Mouse (Mus musculus): ENCODE measurements around the gene Mybbp1a.
A peak's percentile ranks its signal among the peaks of the same experiment; 100 is the strongest.

Gene Mybbp1a

DNA sequence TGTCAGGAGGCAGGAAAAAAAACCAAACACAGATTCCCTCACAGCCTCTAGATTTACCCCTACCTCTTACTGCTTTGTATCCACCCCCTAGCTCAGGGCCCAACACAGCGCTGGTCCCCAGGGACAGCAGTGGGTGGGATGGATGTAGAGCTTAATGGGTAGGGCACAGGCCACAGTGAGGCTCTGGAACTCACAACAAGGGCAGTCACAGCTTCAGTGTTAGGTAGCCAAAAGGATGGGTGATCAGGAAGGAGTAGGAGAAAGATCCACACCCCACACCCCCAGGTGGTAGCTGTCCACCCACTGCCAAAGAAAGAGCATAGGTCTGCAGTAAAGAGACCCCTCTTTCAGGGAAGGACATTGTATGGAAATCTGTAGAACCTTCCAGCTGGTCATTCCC, 36.5 kb downstream of the Mybbp1a start:
- no peak for DNase-seq (ENCODE audit: low spot score in 2 of 2)

DNA sequence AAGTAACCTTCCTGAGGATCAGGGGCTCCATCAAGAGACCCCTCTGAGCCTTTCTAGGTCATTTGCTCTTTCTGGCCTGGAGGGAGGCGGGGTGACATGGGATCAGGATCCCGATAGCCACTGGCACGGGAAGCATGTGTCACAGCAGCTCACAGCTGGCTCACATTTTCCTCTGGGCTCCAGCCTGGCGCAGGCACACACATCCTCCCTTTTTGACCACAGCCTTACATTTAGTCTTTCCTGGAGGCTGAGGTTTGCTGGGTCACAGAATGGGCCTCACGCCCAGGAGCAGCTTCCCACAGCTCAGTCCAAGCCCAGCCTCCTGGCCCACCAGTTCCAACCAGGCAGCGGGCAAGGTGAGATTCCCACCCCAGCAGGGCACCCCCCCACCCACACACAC, 37.1 kb downstream of the Mybbp1a start:
- no peak for DNase-seq (ENCODE audit: low spot score in 2 of 2)

DNA sequence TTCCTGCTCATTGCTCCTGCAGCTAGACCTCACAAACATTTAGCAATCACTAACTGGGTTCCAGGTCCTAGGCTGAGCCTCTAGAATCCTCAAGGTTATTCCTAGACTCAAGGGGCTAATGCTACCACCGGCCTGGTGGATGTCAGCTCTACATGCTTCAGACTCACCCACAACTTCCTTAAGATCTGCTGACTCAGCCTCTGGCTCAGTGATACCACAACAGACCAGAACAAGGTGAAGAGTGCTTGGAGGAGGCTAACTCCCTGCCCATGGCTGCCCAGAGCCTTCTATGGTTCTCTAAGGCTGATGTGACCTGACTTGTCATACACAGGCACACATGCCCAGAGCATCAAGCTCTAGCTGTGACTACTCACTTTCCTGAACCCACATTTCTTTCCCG, 38.3 kb downstream of the Mybbp1a start:
- no peak for DNase-seq (ENCODE audit: low spot score in 2 of 2)

DNA sequence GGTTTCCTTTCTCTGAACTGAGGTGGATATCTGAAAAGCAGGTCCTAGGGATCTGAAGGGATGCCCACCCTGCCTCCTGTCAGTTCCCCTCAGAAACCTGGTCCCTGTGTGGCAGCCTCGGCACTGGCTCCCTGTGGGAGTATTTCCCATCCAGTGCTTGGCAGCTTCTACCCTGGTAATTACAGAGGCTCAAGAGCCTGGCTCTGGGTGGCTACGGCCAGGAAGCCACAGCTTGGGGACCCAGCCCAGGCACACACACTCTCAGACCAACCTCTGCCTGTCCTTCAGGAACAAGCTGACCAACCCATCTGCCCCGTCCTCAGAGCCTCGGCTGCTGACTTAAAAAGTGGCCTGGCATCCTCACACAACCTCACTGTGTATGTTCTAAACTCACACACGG, 40.2 kb downstream of the Mybbp1a start:
- DNase-seq (ENCODE audit: low spot score in 2 of 2), result no peak

DNA sequence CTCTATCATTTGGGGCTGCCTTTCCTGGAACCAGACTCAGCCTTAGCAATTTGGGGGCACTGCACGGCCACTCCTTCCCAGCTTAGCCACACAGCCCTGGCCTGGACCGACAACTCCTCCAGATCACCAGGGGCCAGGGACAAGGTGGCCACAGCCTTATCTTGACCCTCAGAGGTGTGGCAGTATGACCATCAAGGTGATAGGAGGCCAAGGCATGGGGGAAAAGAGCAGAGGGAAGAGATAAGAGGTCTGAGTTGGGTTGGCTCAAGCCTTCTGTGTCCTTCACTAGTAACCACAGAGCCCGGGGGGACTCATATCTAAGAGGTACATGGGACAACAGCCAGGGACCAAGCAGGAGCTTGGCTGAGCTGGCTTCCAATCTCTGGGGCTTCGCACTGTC, 40.8 kb downstream of the Mybbp1a start:
- DNase-seq (ENCODE audit: low spot score in 2 of 2), result no peak

DNA sequence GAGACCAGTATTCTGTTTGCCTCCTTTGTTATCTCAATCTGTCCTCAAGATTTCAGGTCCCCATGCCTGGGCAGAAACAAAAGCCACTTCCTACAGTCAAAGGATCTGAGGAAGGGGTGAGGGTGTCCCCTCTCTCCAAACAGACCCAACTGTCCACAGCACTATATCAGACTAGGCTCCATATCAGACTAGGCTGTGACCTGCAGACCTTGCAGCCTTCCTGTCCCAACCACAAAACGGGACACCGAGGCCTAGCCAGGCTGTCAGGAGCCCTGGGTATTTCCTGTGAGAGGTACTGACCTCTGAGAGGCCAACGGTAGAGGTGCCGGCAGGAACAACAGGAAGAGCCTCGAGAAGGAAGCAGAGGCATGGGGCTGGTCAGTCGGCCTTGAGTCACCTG, 43.4 kb downstream of the Mybbp1a start:
- DNase-seq (ENCODE audit: low spot score in 2 of 2), result no peak

DNA sequence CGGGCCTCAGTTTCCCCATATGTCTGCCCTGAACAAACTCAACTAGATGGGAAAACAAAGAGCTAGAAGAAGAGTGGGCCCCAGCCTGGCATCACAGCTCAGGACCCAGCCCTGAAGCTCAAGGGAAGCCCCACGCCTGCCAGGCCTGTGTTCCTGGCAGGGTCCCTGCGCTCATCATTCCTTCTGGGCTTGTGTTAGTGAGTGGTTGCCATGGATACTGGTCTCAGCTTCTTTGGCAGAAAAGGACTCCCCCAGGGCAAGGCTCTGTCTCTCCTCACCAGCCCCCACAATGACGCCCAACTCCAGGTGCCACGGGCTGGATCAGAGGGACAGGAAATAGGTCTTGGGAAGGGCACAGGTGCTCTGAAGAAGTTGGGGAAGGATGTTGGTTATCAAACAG, 44.0 kb downstream of the Mybbp1a start:
- DNase-seq (ENCODE audit: low spot score in 2 of 2), result no peak

DNA sequence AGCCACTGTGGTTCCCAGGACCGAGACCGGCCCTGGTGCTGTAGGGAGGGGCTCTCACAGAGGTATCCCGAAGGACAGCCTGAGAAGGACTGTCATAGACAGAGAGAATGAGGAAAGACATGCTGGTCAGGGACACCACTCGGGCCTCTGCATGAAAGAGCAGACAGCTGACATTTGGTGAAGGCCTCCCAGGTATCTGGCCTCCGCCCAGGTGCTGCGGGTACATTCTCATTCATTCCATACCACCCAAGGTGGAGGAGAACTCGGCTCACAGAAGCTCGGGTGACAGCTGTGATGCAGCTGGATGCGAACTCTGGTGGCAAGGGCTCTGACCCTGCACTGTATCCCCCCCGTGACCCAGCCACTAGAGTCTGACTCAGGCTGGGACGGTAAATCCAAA, 44.8 kb downstream of the Mybbp1a start:
- no peak for DNase-seq (ENCODE audit: low spot score in 2 of 2)

DNA sequence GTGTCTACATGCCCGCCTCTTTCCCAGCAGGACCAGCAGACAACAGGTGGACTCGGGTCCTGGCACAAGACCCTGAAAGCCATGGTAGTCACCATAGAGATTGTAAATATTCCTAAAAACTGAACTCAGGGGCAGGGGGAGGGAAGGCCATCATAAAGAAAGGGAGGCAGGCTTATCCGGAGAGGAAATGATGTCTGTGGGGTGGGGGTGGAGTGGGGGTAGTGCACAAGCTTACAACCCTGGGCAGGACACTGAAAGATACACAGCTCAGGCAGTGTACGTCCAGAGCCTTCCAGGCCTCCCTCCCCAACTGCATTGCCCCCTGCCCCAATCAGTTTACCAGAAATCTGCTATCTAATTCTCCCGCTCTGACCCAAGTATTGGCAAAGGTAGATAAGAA, 46.0 kb downstream of the Mybbp1a start:
- no peak for DNase-seq (ENCODE audit: low spot score in 2 of 2)

DNA sequence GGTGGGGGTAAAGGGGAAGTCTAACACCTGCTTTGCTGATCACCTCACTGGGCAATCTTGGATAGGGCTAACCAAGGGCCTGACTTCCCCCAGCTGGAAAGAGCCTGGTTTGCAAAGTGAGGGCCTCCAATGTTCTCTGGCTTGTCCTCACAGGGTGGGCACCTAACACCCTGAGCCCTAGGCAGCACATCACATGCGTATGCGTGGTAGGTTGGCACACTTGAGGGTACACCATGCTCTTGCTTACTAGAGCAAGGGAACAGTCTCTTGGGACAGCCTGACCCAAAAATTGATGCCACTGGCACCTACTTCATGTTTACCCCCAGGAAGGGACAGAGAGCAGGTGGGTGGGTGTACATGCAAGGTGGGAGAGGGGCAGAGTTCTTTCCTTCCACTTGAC, 46.6 kb downstream of the Mybbp1a start:
- no peak for DNase-seq (ENCODE audit: low spot score in 2 of 2)

DNA sequence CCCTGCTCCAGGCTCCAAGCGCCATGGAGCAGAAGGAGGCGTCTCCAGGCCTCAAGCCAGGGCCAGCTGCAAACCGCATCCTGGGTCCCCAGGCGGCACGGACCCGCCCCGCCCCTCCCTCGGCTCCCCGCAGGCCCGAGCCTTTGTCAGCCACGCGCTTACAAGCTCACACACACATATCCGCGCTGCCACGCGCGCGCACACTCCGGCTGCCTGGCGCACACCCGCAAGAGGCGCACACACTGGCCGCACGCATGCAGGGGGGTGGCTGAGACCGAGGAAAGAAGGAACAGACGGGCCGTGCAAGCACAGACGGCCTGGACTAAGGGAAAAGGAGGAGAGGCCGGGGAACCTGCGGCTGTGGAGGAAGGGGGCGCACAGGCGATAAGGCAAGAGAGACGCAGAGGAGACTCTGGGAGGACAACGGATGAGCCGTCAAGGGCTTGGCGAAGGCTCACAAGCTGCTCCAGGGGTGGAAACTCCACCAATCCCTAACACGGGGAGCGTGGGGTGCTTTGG, 47.7 kb downstream of the Mybbp1a start:
- peak; percentile 43 to 60 for DNase-seq (ENCODE audit: low spot score in 2 of 2)

DNA sequence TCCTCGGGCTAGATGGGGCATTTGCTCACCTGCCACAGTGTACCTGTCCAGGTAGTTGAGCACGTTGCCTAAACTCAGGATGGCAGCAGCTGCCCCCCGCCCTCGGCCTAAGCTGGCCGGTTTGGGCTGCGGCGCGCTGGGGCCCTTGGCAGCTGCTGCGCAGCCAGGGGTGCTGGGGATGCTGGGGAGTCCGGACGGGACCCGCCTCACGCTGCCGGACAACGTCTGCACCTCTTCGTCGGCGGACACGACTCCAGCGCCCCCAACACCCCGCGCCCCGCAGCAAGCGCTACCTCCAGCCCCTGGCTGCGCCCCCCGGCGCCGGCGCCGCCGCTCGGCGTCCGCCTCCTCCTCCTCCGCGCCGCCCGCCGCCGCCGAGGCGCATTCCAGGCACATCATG, 48.2 kb downstream of the Mybbp1a start:
- DNase-seq (ENCODE audit: low spot score in 2 of 2), result no peak

DNA sequence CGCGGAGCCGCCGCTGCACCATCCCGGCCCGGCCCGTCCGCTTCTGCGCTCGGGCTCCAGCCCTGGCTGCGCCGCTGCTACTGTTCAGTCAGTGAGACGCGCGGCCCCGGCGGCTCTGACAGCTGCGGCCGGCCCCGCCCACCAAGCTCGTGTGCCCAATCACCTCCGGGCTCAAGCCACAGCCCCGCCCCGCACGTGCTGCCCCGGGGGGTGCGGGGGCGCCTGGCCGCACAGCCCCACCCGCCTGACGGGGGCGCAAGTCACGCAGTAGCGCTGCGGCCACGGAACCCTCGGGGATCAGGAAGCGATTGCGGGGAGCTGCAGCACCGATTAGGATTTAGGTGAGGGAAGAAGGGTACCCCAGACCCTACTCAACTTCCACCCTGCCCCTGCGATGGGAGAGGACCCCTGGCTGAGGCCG, 48.7 kb downstream of the Mybbp1a start, which contains the start of gene Spns2:
Gene Spns2, minus strand, starts transcription at position 24 of the 421 bp plus-strand sequence.
- peak; percentile 86 to 89 for DNase-seq (ENCODE audit: low spot score in 2 of 2)

DNA sequence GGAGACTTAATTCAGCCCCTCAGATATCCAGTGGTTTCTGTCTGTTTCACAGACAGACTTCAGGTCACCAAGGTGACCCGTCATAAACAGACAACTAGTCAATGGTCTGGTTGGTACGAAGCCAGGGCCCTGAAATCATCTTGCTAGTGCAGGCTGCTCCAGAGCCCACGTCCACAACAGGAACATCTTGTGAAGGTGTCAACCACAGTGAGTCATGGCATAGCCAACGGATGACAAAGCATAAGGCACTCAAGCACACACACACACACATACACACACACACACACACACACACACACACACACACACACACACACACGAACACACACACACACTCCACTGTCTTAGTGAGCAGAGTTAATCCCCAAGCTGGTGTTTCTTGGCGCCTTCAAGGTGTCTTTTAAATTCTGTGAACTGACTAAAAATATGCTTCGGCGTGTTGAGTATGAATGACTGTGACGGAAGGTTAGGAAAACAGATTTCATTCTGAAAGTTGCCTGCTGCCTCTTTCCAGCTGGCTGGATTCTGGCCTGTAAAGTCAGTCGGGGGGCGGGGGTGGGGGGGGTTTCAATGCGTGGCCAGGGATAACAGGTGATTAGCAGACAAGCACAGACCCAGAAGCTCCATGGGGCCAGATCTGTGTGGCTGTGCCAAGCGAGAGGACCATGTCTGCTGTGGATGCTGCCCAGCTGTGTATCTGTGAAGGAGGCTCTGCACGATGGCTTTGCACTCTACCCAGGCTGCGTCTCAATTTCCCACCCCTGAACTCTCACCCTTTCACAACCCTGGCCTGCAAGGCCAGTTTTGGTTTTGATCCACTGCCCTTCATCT, 50.2 kb downstream of the Mybbp1a start:
- DNase-seq (ENCODE audit: low spot score in 2 of 2), result no peak

DNA sequence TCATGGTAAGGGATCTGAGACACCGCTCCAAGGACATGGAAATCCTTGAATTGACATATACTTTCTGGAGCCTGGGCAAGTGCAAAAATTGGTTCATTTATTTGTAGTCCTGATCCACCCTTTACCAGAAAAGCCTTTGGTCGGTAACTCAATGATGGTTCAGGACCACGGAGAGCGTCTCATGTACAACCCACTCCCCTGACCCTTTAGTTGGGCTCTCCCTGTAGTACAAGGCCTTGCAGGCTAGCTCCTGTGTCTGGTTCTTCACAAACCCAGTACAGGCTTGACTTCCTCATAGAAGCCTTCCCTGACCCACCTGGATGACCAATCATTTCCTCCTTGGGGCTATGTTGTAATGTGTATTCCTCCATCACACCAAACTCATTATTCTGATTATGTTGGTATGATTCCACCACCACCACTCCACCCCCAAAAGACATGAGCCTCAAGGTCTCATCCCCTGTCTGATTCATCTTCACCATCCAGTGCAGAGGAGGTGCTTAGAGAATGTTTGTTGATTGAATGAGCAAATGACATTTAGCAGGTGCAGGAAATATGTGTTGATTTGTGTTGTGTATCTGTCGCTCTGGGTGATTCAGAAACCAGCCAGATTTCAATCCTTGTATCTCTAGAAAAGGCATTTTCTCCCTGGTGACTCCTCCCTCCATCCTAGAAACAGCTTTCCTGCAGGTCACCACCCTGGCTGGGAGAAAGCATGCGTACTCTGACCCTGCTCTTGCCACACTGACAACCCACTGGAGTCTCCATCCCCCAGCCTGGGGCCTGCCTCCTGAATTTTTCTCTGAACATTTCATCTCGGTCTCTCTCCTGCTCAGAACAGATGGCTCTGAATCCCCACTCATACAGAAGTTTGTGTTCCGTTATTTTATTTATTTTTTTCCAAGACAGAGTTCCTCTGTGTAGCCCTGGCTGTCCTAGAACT, 53.2 kb downstream of the Mybbp1a start:
- no peak for DNase-seq (ENCODE audit: low spot score in 2 of 2)

DNA sequence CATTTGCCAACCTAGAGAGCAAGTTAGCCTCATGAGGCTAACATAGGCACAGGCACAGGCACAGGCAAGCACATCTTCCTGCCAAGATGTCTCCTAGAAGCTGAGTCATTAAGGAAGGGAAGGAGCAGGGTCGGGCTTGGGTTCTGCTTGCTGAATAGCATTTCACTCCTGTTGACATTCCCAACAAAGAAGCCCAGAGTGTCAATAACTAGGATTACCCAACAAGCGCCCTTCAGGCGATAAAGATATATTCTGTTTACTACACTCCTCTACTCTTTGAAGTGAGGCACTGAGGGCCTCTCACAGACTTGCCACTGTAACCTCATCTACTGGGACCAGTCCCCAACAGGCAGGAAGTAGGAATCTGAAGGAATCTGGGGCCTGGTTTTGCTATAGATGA, 54.9 kb downstream of the Mybbp1a start:
- no peak for DNase-seq (ENCODE audit: low spot score in 2 of 2)

DNA sequence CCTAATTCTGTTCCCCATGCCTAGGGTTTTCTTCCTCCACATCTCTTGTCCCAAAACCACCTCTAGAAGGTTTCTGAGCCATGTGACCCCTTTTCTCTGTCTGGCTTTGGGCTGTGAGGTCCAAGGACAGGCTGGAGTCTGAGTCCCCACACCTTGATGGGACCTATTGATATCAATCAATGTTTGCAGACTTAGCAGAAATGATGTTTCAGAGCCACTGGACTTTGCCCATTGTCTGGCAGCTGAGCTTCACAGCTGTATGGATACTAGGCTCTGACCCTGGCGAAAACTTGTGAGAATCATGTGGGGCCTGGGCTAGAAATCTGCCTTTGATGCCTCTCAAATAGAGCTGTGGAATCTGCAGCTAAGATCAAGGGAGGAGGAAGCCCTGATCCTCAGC, 55.6 kb downstream of the Mybbp1a start:
- DNase-seq (ENCODE audit: low spot score in 2 of 2), result no peak

DNA sequence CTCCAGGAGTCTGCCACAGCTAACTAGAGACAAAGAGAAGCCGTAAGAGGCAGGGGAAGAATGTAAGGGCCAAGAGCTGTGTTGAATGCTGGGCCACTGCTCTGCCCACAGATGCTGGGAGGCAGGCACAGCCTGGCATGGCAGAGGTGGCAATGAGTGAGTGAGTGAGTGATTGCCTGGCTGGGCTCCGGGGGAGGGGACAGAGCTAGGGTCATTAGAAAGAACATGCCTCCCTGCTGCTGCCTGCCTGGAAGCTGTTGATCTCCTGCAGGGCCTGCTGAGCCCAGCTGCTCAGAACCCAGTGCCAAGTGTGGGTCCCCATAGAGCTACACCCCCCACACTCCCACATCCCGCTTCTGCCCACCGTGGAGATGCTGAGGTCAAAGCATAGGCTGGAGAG, 56.2 kb downstream of the Mybbp1a start:
- DNase-seq (ENCODE audit: low spot score in 2 of 2), result no peak

DNA sequence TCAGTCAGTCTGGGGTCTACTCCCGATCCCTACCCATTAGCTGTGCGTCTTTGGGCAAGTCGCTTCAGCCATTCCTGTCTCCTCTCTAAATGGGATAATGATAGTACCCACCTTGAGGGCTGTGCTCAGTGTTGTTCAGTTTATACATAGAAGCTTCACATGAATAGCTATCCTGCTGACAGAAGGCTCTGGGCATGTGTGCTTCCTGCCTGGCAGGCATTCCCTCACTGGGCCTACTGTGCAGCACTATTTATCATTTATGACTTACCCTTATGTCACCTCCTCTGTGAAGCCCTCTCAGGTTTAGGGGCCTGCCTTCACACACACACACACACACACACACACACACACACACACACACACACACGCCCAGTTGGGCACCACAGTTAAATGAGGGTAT, 59.0 kb downstream of the Mybbp1a start:
- DNase-seq (ENCODE audit: low spot score in 2 of 2), result no peak

Data from frontal cortex, postnatal 25 days (tissue).